Mouse (Mus musculus) adrenal gland (tissue): ENCODE measurements around the gene Acin1.
"Not testable (repeated sequence)": the region's sequence is repeated elsewhere in the genome, so short reads cannot be mapped to it uniquely, and the experiment has no call there.

Experiments used
- intact Hi-C: fragments of 180-260 bp; cut with DNase I; formaldehyde crosslinking; loops from one replicate; pipeline ENCODE4 v1.15.1; 2025
- microRNA-seq, 2 experiments: library from miRNA; unstranded; fragments of <30 nt; microRNA quantifications; one replicate each; pipeline ENCODE4; 2019

The Acin1 gene

DNA sequence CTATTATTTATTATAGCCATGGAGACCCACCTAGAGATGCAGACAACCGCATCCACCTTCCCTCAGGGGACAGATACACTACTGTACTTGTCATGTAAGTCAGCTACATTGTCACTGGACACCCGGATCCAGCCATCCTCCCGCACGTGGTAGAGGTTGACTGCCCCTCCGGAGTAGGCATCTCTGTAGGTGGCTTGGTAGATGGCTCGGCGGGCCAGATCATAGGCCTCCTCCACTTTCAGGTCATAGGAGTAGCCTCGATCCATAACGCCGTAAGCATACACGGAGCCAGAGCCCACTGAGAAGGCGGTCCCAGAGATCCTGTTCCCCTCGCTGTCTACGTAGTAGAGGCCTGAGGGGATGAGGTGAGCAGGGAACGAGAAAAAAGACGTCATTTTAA is 72.6 kb downstream of the Acin1 start:
- intact Hi-C loops: not testable (repeated sequence)

- intact Hi-C loops: loop anchor here (2.0 kb wide), 1 partner anchor 32 kb away; no protein-coding TSS in a partner anchor
Measured at GRCm38 (mm10) chr14:54610648-54611047, 76.1 kb downstream of the Acin1 start.

DNA sequence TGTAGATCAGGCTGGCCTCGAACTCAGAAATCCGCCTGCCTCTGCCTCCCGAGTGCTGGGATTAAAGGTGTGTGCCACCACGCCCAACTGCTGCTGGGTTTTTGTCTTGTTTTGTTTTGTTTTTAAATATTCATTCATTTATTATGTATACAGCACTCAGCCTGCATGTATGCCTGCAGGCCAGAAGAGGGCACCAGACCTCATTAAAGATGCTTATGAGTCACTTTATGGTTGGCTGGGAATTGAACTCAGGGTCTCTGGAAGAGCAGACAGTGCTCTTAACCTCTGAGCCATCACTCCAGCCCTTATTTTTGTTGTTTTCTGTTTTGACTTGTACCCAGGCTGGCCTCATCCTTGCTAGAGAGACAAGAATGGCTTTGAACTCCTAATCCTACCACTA is 76.8 kb downstream of the Acin1 start:
- intact Hi-C loops: loop anchor here (2.0 kb wide), 1 partner anchor 33 kb away; no protein-coding TSS in a partner anchor

DNA sequence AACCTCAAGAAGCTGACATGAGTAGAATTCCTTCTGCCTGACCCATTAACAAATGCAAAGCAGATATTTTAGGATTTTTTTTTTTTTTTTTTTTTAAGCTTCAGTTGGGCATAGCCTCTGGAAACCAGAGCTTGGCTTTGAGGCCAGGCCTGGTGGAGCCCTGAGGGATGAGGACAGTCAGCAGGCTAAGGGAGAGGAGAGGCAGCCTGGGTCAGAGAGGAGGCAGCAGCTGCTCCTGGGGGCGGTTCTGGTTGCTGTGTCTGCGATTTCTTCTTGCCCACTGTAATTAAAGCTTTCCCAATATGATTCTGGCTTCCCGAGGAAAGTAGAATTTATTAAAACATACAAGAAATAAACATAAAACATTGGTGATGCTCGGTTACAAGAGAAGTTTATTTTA is 77.5 kb downstream of the Acin1 start:
- intact Hi-C loops: no loop called here

DNA sequence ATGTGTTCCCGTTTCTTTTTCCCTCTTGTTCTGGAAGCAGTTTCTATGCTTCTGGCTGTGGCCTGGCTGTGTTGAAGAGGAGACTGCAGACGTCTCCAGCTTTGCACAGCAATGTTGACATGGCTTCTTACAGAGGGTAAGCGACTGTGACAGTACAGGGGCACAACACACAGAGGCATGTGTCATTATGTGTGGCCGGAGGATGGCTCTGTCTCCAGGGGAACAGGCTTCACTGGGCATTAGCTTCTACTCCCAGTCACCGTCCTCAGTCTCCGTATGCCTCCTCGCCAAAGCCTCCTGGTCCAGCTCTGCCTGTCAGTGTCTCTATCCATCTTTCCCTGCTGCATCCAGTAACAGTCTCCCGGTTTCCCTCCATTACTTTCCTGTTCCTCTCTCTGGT is 79.5 kb downstream of the Acin1 start:
- intact Hi-C loops: no loop called here

GRCm38 (mm10) chr14:54605752-54606321 is 80.9 kb downstream of the Acin1 start, which contains the start of gene 4931414P19Rik:
4931414P19Rik (minus strand) TSS chr14:54605993.
- intact Hi-C loops: no loop called here

DNA sequence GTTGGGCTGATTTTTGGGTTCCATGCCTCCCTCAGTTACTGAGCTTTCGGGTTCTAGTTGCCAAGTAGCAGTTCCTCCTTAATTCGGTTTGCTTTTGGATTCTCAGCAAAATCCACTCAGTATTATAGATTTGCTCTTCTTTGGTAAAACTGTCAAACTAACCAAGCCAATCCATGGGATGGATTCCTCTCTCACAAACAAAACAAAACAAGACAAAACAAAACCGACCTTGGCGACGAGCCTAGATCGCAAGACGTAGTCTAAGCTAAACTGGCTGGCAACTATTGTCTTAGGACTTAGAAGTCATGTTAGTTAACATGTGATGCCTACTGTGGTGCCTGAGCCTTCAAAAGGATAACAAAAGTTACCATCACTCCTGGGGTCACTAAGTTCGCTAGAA is 83.0 kb downstream of the Acin1 start:
- intact Hi-C loops: no loop called here

GRCm38 (mm10) chr14:54603038-54603654 is 83.6 kb downstream of the Acin1 start:
- intact Hi-C loops: no loop called here

DNA sequence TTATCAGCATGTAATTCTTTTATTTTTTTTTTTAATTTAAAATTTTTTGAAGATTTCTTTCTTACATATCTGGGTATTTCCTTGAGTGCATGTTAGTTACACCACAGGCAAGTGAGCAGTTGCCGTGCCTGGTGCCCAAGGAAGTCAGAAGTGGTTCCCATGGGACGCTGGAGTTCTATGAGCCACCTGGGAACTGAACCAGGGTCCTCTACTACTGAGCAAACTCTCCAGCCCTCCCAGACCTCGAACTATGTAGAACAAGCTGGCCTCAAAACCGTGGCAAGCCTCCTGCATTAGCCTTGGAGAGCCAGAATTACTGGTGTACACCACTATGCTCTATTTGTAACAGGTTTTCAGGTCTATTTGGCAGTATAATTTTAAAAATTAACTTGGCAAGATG is 84.1 kb downstream of the Acin1 start:
- intact Hi-C loops: no loop called here

DNA sequence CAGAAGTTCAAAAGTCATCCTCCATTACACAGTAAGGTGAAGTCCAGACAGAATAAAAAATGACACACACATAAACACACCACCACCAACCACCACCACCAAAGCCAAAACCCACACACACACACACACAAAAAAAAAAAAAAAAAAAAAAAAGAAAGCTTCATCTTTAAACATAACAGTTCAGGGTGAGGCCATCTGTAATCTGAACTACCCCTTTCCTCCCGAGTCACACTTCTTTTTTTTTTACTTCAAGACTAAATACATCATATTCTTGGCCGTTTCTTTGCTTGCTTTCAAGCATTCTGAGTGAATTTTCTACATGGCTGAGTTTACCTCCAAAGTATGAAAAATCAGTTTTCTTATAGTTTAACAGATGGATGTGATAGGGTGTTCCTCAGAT is 85.1 kb downstream of the Acin1 start:
- intact Hi-C loops: no loop called here

GRCm38 (mm10) chr14:54597084-54597483 is 89.6 kb downstream of the Acin1 start:
- intact Hi-C loops: no loop called here

- intact Hi-C loops: no loop called here
Measured at GRCm38 (mm10) chr14:54594631-54595414, 91.9 kb downstream of the Acin1 start.

- intact Hi-C loops: no loop called here
Measured at GRCm38 (mm10) chr14:54594055-54594454, 92.7 kb downstream of the Acin1 start.

- intact Hi-C loops: no loop called here
Measured at GRCm38 (mm10) chr14:54592319-54592934, 94.3 kb downstream of the Acin1 start.

Small RNA genes lying within 50 kb of the gene (microRNA-seq; reads per million reads assigned to microRNA genes)
- gene Mir686: 0 reads per million in 2 experiments
- 0 to 0.34 reads per million in 2 experiments for gene Mir6948
